Mouse (Mus musculus): ENCODE measurements around the gene Tppp2. TPM values are rescaled to one million over a fixed set of nuclear protein-coding genes. Genes with fewer than 3 reads are reported as not detected.
A peak's percentile ranks its signal among the peaks of the same experiment; 100 is the strongest.

Gene Tppp2
- polyA plus RNA-seq, 1 experiment from 2014 or later, result not detected

DNA sequence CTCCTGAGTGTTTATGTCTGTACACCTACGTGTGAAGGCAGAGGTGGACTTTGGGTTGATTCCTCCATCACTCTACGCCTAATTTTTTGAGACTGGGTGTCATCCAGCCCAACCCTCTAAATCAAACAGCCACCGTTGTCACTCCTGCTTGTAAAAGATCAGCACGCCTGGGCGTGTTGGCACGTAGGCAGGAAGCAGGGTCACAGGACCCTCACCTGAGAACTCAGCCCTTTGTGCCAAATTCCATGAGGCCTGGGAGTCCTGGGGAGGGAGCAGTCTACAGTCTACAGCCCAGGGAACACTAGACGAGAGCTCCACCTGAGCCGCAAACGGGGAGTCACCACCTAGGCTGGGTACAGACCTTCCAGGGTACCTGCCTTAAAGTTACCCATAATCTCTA lies 14.4 kb upstream of the Tppp2 start:
- no peaks in the 10 kb centered on the region for H3K36me3 ChIP-seq (ENCODE audit: control insufficient read depth, insufficient read depth, low read length)
- H3K4me3 ChIP-seq (ENCODE audit: low read depth, low read length), result no peak overlapping the region
- no peak overlapping the region for H3K9ac ChIP-seq (ENCODE audit: low read depth, low read length)
- H3K9me3 ChIP-seq (replicated peaks; ENCODE audit: control insufficient read depth, low read length, poor library complexity, severe bottlenecking), result no peaks in the 10 kb centered on the region
- 90% methylated on average over 9 of the region's 9 CpGs for WGBS
- ATAC-seq, result 0 out of 2 replicates have a peak, but pooled peaks have one; percentile 44
- H3K4me2 ChIP-seq (ENCODE audit: low read length), result no peak overlapping the region
- no peak overlapping the region for H3K27ac ChIP-seq (ENCODE audit: low read length)
- H3K27me3 ChIP-seq (ENCODE audit: control insufficient read depth, insufficient read depth, low read depth, low read length), result no peaks in the 10 kb centered on the region
- no peaks in the 10 kb centered on the region for H3K4me1 ChIP-seq (ENCODE audit: control insufficient read depth, insufficient read depth, low read length)

DNA sequence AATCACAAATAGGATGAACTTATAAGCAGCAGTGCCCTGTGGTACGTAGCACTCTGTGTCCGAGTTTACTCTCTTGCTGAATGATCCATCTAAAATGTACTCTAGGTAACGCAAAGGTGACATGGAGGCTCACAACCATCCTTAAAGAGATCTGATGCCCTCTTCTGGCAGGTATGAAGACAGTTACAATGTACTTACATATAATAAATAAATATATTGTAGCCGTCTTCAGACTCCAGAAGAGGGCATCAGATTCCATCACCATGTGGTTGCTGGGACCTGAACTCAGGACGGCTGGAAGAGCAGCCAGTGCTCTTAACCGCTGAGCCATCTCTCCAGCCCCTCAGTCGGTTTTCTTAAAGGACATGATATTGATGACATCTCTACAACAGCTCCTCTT lies 13.5 kb upstream of the Tppp2 start:
- Histone ChIP-seq H3K4me3 (ENCODE audit: low read depth, low read length) (no peak overlapping the region), H3K36me3 (ENCODE audit: control insufficient read depth, insufficient read depth, low read length) (no peaks in the 10 kb centered on the region), H3K4me1 (ENCODE audit: control insufficient read depth, insufficient read depth, low read length) (no peaks in the 10 kb centered on the region), H3K9ac (ENCODE audit: low read depth, low read length) (no peak overlapping the region), H3K4me2 (ENCODE audit: low read length) (no peak overlapping the region), H3K27me3 (ENCODE audit: control insufficient read depth, insufficient read depth, low read depth, low read length) (no peaks in the 10 kb centered on the region), H3K9me3 (replicated peaks; ENCODE audit: control insufficient read depth, low read length, poor library complexity, severe bottlenecking) (no peaks in the 10 kb centered on the region), H3K27ac (ENCODE audit: low read length) (no peak overlapping the region)
- no peak for ATAC-seq
- 70% methylated on average over 7 of the region's 7 CpGs for WGBS

DNA sequence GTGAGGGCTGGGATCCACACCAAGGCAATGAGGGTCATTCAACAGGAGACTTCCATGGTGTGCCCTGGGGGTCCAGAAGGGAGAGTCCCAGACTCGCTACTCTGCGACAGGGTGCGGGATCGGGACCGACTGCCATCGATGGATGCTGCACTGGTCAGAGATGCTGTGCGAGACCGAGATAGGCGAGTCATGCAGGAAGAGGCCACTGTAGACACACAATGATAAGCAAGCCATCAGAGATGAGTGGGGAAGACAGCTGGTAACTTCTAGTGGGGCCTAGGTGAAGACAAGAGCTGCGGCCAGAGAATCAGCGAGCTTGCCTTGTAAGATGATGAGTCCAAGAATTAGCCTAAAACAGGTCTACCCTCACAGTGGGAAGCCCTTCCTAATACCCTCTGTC lies 12.1 kb upstream of the Tppp2 start:
- no peaks in the 10 kb centered on the region for H3K27me3 ChIP-seq (ENCODE audit: control insufficient read depth, insufficient read depth, low read depth, low read length)
- H3K4me2 ChIP-seq (ENCODE audit: low read length), result no peak overlapping the region
- WGBS, result 94% methylated on average over 11 of the region's 11 CpGs
- no peak overlapping the region for H3K9ac ChIP-seq (ENCODE audit: low read depth, low read length)
- H3K4me3 ChIP-seq (ENCODE audit: low read depth, low read length), result no peak overlapping the region
- no peaks in the 10 kb centered on the region; the same call in 1 of the 2 replicates for H3K36me3 ChIP-seq (ENCODE audit: control insufficient read depth, insufficient read depth, low read length)
- ATAC-seq, result no peak
- H3K27ac ChIP-seq (ENCODE audit: low read length), result no peak overlapping the region
- no peaks in the 10 kb centered on the region for H3K9me3 ChIP-seq (replicated peaks; ENCODE audit: control insufficient read depth, low read length, poor library complexity, severe bottlenecking)
- H3K4me1 ChIP-seq (ENCODE audit: control insufficient read depth, insufficient read depth, low read length), result no peaks in the 10 kb centered on the region

DNA sequence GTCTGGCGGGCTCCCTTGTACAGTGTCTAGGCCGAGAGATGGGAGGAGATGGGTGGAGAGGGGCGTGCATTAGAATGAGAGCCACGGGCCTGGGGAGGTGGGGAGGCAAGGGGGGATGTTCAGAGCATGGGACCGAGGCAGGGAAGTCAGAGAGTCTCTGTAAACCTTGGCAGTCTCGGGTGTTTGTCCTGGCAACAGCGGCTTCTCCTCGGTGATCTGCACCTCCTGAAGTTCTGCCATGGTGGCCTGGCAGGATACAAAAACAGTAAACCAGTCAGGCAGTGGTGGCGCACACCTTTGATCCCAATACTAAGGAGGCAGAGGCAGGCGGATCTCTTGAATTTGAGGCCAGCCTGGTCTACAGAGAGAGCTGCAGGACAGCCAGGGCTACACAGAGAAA lies 6.9 kb upstream of the Tppp2 start:
- Histone ChIP-seq H3K4me3 (ENCODE audit: low read depth, low read length) (peak overlapping the region; percentile 14), H3K4me2 (ENCODE audit: low read length) (peak overlapping the region; percentile 97; the same call in 1 of the 2 replicates), H3K4me1 (ENCODE audit: control insufficient read depth, insufficient read depth, low read length) (peaks cover 7% of the 10 kb centered on the region; the same call in 1 of the 2 replicates), H3K9me3 (replicated peaks; ENCODE audit: control insufficient read depth, low read length, poor library complexity, severe bottlenecking) (no peaks in the 10 kb centered on the region), H3K27ac (ENCODE audit: low read length) (no peak overlapping the region), H3K27me3 (ENCODE audit: control insufficient read depth, insufficient read depth, low read depth, low read length) (no peaks in the 10 kb centered on the region), H3K9ac (ENCODE audit: low read depth, low read length) (no peak overlapping the region), H3K36me3 (ENCODE audit: control insufficient read depth, insufficient read depth, low read length) (no peaks in the 10 kb centered on the region; the same call in 1 of the 2 replicates)
- 82% methylated on average over 10 of the region's 10 CpGs for WGBS
- no peak for ATAC-seq

DNA sequence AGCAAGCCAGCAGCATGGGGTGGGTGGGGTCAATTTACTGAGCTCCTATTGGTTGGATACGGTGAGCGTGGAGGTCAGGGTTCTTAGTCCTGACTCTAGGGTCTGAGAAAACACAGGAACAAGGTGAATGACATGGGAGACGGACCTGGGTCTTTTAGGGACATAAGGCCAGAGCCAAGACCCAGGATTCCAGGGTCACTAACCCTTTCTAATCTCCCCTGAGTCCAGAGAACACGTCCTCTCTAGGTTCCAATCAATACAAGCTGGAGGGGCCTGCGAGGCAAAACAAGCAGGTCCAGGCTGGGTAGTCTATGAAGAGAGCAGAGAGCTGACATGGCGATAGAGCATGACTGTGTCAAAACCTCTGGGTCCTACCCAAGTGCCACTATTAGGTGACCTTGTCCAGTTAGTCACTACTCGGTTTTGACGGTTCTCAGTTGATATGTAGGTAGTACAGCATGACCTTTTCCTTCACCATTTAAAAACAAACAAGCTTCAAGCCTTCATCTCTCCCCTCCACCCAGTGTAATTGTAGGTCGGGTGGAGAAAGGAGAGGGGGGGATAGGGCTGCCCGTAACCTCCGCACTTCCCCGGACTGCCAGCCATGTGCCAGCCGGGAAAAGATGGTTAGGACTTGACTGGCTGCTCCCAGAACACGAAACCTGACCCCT lies 5.7 kb upstream of the Tppp2 start:
- Histone ChIP-seq H3K4me3 (ENCODE audit: low read depth, low read length) (peak overlapping the region; percentile 67), H3K27ac (ENCODE audit: low read length) (peak overlapping the region; percentile 75), H3K9ac (ENCODE audit: low read depth, low read length) (peak overlapping the region; percentile 79), H3K4me2 (ENCODE audit: low read length) (peak overlapping the region; percentile 97), H3K36me3 (ENCODE audit: control insufficient read depth, insufficient read depth, low read length) (no peaks in the 10 kb centered on the region; the same call in 1 of the 2 replicates), H3K4me1 (ENCODE audit: control insufficient read depth, insufficient read depth, low read length) (peaks cover 7% of the 10 kb centered on the region; the same call in 1 of the 2 replicates), H3K9me3 (replicated peaks; ENCODE audit: control insufficient read depth, low read length, poor library complexity, severe bottlenecking) (no peaks in the 10 kb centered on the region), H3K27me3 (ENCODE audit: control insufficient read depth, insufficient read depth, low read depth, low read length) (no peaks in the 10 kb centered on the region)
- WGBS, result 11% methylated on average over 14 of the region's 14 CpGs
- ATAC-seq, result peak; percentile 44

DNA sequence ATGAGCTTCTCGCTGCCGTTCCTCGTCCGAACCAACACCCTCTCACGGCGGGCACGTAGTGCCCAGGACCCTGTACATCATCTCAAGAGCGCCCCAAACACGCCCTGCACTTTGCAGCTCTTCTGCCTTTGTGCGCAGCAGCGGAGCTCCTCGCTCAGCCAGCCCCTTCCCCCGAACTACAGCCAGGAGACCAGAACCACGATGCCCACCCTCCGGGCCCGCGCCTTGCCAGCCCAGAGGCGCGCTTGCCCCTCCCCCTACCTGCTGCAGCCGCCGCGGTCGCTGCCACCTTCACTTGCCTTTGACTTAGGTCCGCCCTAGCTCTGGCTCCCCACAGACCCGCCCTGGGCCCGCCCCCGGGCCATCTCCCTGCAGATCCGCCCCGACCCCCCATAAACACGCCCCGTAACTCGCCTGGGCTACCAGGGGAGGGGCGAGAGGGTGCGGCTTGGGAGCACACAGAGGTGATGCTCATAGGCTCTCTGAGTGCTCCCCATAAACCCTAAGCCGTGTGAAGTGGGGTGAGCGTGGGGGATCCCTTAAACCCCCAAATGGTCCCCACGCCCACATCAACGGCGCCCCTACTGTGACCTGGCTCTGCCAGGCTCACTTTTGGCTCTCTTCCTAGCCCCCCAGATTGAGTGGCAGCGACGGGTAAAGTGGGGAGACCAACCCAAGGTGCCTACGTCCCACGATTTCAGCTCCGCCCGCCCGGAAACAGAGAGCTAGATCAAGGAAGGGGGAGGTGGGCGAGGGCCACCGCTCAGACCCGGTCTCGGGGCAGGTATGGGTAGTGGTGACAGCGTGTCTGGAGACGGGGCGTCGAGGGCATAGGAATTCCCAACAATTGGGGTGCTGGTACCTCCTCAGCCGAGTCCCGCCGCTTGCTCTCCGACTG lies 4.9 kb upstream of the Tppp2 start:
- no peaks in the 10 kb centered on the region for H3K9me3 ChIP-seq (replicated peaks; ENCODE audit: control insufficient read depth, low read length, poor library complexity, severe bottlenecking)
- peak overlapping the region; percentile 79 for H3K9ac ChIP-seq (ENCODE audit: low read depth, low read length)
- ATAC-seq, result peak; percentile 77
- peak overlapping the region; percentile 67 for H3K4me3 ChIP-seq (ENCODE audit: low read depth, low read length)
- peak overlapping the region; percentile 97 for H3K4me2 ChIP-seq (ENCODE audit: low read length)
- no peaks in the 10 kb centered on the region for H3K27me3 ChIP-seq (ENCODE audit: control insufficient read depth, insufficient read depth, low read depth, low read length)
- peak overlapping the region; percentile 75 for H3K27ac ChIP-seq (ENCODE audit: low read length)
- H3K36me3 ChIP-seq (ENCODE audit: control insufficient read depth, insufficient read depth, low read length), result no peaks in the 10 kb centered on the region; the same call in 1 of the 2 replicates
- under 1% methylated on average over 57 of the region's 58 CpGs for WGBS
- peaks cover 7% of the 10 kb centered on the region; the same call in 1 of the 2 replicates for H3K4me1 ChIP-seq (ENCODE audit: control insufficient read depth, insufficient read depth, low read length)

DNA sequence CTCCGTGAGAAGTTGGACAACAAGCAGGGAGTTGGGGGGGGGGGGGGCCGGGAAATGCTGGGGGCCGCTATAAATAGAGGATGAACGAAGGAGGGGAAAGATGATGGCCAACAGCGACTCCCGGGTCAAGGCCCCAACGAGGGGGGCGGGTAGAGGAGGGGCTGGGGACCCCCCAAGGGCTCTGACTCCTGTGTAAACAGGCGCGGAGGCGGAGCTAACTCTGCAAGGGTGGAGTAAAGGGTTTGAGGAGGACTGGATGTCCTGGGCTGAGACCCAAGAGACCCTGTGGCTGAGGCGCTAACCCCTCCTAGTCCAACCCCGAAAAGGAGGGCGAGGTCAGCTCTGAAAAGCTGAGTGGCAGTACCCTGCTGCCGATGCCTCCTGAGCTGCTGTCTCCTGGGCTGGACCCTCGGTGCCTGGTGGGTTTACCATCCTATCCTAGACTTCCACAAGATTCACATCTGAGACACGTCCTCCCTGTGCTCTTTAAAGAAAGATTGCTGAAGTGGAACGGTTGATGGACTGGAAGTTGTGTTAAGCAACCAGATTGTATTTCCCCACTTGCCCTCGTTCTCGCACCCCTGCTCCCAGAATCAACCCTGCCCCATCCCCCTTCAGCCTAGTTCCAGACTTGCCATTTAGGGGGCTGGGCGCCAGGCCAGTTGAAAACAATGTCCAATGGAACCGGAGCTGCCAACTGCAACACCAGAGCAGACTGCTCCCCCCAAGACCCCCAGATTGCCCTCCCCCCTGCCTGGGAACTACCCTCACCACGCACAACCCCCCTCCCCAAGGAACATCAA lies 4.1 kb upstream of the Tppp2 start, which contains the start of gene Ndrg2:
Ndrg2 (minus strand) TSS at position 199 of the 803 bp plus-strand sequence.
- H3K9ac ChIP-seq (ENCODE audit: low read depth, low read length), result peak within 1 kb of the TSS; percentile 79
- WGBS, result under 1% methylated on average over 21 of the region's 23 CpGs
- ATAC-seq, result peak; percentile 73
- peak within 1 kb of the TSS; percentile 67 for H3K4me3 ChIP-seq (ENCODE audit: low read depth, low read length)
- H3K27ac ChIP-seq (ENCODE audit: low read length), result peak within 1 kb of the TSS; percentile 75
- peak within 1 kb of the TSS; percentile 97 for H3K4me2 ChIP-seq (ENCODE audit: low read length)
- no peaks in the 10 kb centered on the region for H3K9me3 ChIP-seq (replicated peaks; ENCODE audit: control insufficient read depth, low read length, poor library complexity, severe bottlenecking)
- no peaks in the 10 kb centered on the region; the same call in 1 of the 2 replicates for H3K36me3 ChIP-seq (ENCODE audit: control insufficient read depth, insufficient read depth, low read length)
- H3K27me3 ChIP-seq (ENCODE audit: control insufficient read depth, insufficient read depth, low read depth, low read length), result no peaks in the 10 kb centered on the region
- H3K4me1 ChIP-seq (ENCODE audit: control insufficient read depth, insufficient read depth, low read length), result peaks cover 7% of the 10 kb centered on the region; the same call in 1 of the 2 replicates

DNA sequence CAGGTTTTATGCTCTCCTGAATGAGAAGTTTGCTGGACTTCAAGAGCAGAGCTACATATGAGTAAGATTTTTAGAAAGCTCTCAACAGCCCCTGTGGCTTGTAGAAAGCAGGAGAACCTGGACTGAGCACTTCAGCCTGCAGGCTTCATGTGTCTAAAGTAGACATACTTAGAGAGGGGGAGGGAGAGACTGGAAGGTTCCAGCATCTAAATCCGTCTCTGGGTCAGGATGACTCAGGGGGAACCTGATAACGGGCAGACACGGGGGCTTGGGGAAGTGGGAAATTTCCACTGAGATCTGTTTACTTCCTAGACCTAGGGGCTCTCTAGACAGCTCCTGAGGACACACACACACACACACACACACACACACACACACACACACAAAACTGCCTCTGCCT lies 3.2 kb upstream of the Tppp2 start:
- Histone ChIP-seq H3K4me2 (ENCODE audit: low read length) (no peak overlapping the region), H3K36me3 (ENCODE audit: control insufficient read depth, insufficient read depth, low read length) (no peaks in the 10 kb centered on the region; the same call in 1 of the 2 replicates), H3K9me3 (replicated peaks; ENCODE audit: control insufficient read depth, low read length, poor library complexity, severe bottlenecking) (no peaks in the 10 kb centered on the region), H3K27me3 (ENCODE audit: control insufficient read depth, insufficient read depth, low read depth, low read length) (no peaks in the 10 kb centered on the region), H3K27ac (ENCODE audit: low read length) (peak overlapping the region; percentile 68), H3K9ac (ENCODE audit: low read depth, low read length) (no peak overlapping the region), H3K4me3 (ENCODE audit: low read depth, low read length) (no peak overlapping the region), H3K4me1 (ENCODE audit: control insufficient read depth, insufficient read depth, low read length) (peaks cover 7% of the 10 kb centered on the region; the same call in 1 of the 2 replicates)
- ATAC-seq, result no peak
- 18% methylated on average over 3 of the region's 3 CpGs for WGBS

Data from midbrain, embryonic 16.5 days (tissue).